Mouse (Mus musculus) erythroblast, embryonic 14.5 days (primary cell): Measurements from ENCODE around the gene Klf12.

Experiments
- GATA1 ChIP-seq: IDR thresholded peaks from 2 replicates; pipeline ENCODE4 v1.6.1; 2012; ENCODE audit warnings: low read length, inconsistent platforms, mixed read lengths
- TAL1 ChIP-seq: IDR thresholded peaks from 3 replicates; pipeline ENCODE4 v1.6.1; 2012; ENCODE audit warnings: low read length, inconsistent platforms, mixed read lengths

- TF ChIP-seq TAL1 (no peak), GATA1 (no peak)
These were observed 29.6 kb upstream of the Klf12 start for GRCm38 (mm10) chr14:100314099-100314498.
